Mouse (Mus musculus) T-helper 2 cell (primary cell): ENCODE results near the gene Eci1.

ENCODE experiments used
- in situ Hi-C: fragments of 300-600 bp; cut with MboI, MseI; formaldehyde crosslinking; loops from one replicate; pipeline ENCODE4 v1.15.1; 2025; ENCODE audit warnings: high pct_unique_total_duplicates

Eci1 gene

DNA sequence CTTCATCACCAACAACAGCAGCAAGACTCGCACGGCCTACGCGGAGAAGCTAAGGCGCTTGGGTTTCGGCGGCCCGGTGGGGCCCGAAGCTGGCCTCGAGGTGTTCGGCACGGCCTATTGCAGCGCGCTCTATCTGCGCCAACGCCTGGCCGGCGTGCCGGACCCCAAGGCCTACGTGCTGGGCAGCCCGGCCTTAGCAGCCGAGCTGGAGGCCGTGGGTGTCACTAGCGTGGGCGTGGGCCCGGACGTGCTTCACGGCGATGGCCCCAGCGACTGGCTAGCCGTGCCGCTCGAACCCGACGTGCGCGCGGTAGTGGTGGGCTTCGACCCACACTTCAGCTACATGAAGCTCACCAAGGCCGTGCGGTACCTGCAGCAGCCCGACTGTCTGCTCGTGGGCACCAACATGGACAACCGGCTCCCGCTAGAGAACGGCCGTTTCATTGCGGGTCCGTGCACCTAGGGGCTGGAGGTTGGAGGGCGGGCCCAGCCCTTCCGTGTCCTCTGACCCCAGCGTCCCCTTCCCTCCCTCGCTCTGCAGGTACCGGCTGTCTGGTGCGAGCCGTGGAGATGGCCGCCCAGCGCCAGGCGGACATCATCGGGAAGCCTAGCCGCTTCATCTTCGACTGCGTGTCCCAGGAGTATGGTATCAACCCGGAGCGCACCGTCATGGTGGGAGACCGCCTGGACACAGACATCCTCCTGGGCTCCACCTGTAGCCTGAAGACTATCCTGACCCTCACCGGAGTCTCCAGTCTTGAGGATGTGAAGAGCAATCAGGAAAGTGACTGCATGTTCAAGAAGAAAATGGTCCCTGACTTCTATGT, 44.5 kb downstream of the Eci1 start:
- in situ Hi-C loops: loop anchor here (25.0 kb wide), 1 partner anchor 1391 kb away; the partner anchor contains the start of genes Mcrip2 and Wdr90

DNA sequence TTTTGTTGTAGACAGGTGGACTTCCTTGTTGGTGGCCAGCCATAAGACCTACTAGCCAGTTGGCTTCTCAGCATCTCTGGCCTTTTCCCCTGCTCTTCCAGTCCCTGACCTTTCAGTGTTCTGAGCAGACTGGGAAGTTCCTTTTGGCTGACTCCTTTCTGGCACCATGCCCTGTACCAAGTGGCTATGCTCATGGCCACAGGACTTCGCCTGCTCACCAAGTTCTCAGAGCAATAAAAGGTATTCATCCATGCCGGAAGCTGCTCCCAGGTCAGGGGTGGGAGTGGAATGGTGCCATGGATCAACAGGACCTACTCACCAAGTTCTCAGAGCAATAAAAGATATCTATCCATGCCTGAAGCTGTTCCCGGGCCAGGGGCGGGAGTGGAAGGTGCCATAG, 46.1 kb downstream of the Eci1 start:
- in situ Hi-C loops: loop anchor here (25.0 kb wide), 1 partner anchor 1390 kb away; the partner anchor contains the start of genes Mcrip2 and Wdr90

DNA sequence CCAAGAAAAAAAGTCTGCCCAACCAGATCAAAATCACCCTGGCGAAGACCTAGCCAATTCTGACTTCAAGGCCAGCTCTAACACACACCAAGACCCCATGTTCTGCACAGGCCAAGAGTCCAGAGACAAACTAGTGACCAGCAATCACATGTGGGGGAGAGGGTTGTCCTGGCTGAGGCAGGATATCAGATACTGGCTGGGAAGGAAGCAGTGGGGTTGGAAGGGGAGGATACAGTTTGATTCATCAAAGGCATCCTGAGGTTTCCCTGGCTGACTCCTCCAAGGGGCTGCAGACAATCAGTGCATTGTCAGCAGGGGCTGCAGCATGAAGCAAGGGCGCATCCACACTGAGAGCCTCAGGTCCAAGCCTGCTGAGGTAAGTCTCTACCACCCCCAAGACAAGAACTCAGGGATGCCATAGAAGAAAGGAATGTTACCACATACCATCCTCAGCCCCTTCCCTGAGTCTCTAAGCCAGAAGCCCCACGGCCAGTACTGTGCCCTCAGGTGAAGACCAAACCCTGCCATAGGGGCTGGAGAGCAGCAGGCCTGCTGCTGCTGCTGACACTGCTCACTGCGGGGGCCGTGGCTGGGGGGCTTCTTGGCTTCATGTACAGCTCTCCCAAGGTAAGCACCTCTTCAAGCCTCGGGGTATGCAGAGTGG, 47.3 kb downstream of the Eci1 start, which contains the start of gene Bricd5:
Bricd5 (plus strand) TSS at position 273 of the 664 bp plus-strand sequence.
- in situ Hi-C loops: loop anchor here (25.0 kb wide), 1 partner anchor 1389 kb away; the partner anchor contains the start of genes Mcrip2 and Wdr90

DNA sequence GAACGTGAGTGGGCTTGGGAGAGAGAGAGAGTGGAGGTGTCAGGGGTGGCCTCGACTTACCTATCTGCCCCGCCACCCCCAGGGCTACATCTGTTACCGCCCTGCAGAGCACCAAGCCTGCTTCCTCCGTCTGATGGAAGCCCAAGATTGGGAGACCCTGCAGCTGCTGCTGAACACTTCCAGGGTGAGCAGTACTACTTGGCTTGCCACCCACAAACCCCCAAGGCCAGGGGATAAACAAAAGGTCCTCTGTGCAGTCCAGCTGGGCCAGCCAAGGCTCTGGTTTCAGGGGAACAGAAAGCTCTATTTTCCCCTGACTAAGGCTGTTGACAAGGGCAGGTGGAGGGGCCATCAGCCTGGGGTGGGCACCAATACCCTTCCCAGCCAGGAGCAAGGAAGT, 48.1 kb downstream of the Eci1 start:
- in situ Hi-C loops: loop anchor here (25.0 kb wide), 1 partner anchor 1388 kb away; the partner anchor contains the start of genes Mcrip2 and Wdr90

- in situ Hi-C loops: no loop called here
Observed at GRCm38 (mm10) chr17:24475586-24475985, 49.1 kb downstream of the Eci1 start.

GRCm38 (mm10) chr17:24476022-24476776, 49.8 kb downstream of the Eci1 start:
- in situ Hi-C loops: no loop called here

GRCm38 (mm10) chr17:24477053-24477984, 50.9 kb downstream of the Eci1 start:
- in situ Hi-C loops: no loop called here

- in situ Hi-C loops: no loop called here
Observed at GRCm38 (mm10) chr17:24477985-24478600, 51.7 kb downstream of the Eci1 start.

GRCm38 (mm10) chr17:24478663-24479380, 52.4 kb downstream of the Eci1 start, which contains the start of gene Mlst8:
Gene Mlst8 (minus strand): TSS chr17:24479078.
- in situ Hi-C loops: no loop called here

GRCm38 (mm10) chr17:24479431-24479830, 53.0 kb downstream of the Eci1 start:
- in situ Hi-C loops: no loop called here

GRCm38 (mm10) chr17:24480201-24480826, 53.9 kb downstream of the Eci1 start:
- in situ Hi-C loops: loop anchor here (5.0 kb wide), 1 partner anchor 42 kb away; no protein-coding TSS in a partner anchor

GRCm38 (mm10) chr17:24481027-24481815, 54.8 kb downstream of the Eci1 start:
- in situ Hi-C loops: loop anchor here (5.0 kb wide), 1 partner anchor 41 kb away; no protein-coding TSS in a partner anchor

DNA sequence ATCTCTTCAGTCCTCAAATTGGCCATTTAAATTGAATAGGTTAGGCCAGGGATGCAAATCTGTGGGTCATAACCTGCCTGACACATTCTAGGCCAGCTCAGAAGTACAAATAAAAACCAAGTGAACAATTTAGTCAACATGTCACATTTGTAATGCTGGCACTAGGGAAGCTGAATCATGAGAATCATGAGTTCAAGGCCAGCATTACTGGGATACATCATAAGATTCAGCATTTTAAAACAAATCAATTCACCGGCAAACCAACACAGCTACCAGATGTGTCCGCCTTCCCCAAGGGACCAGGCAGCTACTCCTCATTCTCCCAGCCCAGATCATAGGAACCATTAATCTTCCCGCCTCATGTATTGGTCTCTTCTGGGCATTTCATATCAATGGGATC, 57.1 kb downstream of the Eci1 start:
- in situ Hi-C loops: loop anchor here (5.0 kb wide), 1 partner anchor 39 kb away; no protein-coding TSS in a partner anchor

DNA sequence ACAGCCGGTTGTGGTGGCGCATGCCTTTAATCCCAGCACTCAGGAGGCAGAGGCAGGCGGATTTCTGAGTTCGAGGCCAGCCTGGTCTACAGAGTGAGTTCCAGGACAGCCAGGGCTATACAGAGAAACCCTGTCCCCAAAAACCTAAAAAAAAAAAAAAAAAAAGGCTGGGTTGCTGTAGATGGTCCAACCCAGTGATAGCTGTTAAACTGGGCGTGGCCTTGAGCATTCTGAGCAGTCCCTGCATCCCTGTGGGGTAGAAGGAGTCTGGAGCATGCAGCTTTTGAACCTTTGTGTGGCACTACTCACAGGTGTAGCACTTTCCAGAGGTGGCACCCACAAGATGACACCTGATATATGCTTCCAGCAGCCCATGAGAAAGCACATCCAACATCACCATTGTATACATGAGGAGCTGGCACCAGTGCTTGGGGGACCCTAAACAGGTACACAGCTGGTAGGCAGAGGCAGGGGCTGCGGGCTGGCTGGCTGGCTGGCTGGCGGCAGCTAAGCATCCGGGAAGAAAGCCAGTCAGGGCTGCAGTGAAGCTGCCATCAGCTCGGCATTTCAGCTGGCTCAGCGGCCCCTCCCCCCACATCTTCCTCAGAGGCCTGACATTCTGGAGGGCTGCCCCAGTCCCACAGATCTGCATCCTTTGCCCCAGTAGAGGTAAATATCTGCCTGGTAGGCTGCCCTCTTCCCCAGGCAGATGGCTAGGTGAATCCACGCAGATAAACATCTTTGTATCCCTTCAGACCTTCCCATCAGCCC, 58.8 kb downstream of the Eci1 start:
- in situ Hi-C loops: no loop called here

DNA sequence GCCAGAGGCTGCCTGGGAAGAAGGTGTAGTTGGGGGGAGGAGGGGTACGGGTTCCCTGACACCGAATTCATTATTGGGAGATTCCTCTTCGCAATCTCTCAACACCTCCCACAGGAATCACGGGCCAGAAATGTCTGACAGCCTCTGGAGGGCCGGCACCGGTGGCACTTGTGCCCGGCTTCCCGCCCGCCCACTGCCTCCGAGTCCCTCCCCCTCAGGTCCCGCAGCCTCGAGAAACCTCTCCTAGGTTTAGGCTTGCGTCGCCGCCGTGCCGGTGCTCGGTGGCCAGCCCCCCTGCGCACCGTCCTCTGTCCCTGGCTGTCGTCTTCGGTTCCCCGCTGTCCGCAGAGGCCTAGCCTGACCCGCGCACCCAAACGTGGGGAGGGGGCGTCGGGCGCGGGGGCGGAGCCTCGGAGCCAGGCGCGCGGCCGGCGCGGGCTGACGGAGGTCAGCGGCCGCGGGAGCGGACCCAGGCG, 61.8 kb downstream of the Eci1 start, which contains the start of gene Caskin1:
Caskin1 (plus strand) TSS at position 416 of the 476 bp plus-strand sequence.
- in situ Hi-C loops: no loop called here

DNA sequence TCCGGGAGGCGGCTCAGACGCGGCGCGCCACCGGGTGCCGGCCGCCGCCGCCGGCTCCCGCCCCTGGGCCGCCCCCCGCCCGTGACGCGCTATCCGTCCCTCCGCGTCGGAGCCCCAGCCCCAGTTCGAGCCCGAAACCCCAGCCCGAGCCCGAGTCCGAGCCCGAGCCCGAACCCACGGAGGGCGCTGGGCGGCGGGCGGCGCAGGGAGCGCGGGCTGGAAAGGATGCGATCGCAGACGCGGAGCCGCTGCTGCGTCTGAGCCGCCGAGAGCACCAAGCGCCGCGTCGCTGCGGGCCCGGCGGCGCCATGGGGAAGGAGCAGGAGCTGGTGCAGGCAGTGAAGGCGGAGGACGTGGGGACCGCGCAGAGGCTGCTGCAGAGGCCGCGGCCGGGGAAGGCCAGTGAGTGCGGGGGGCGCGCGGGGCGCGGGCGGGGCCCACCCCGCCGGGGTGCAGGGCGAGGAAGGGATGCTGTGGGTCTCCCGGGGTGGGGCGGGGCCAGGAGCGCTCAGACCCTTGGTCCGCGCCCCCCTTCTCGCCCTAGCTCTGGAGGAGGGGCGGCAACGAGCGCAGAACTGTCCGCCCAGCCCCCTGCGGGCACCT, 62.3 kb downstream of the Eci1 start:
- in situ Hi-C loops: no loop called here
